Mouse (Mus musculus) Patski (cell line): ENCODE measurements around the gene Hhipl1. TPM values are rescaled to one million over a fixed set of nuclear protein-coding genes. Genes with fewer than 3 reads are reported as not detected.
A peak's percentile ranks its signal among the peaks of the same experiment; 100 is the strongest.

ENCODE experiments used
- ATAC-seq: fragments of 100-300 bp; one replicate; pipeline ENCODE4 v1.8.0; 2021
- CTCF ChIA-PET: fragments of 350-600 bp; sonication (Branson Sonifier 250); formaldehyde crosslinking; loops from one replicate; lab custom pipeline; 2022; ENCODE audit warnings: inconsistent platforms; lab: Charles Lee
- POLR2A ChIA-PET: fragments of 350-600 bp; sonication (Branson Sonifier 250); formaldehyde crosslinking; loops from one replicate; lab custom pipeline; 2022; ENCODE audit warnings: antibody characterized with exemption, inconsistent platforms; lab: Charles Lee
- DNase-seq: peaks from one replicate; pipeline ENCODE4 v3.0.0-alpha.2; 2011; ENCODE audit warnings: low read depth, low spot score
- H3K27me3 ChIP-seq: fragments of 371-371 bp; one replicate; pipeline ENCODE4 v1.5.1; 2021
- CTCF ChIP-seq: fragments of 100-300 bp; IDR thresholded peaks from one replicate; pipeline ENCODE4 v1.5.1; 2021
- in situ Hi-C: fragments of 300-500 bp; cut with MboI; formaldehyde crosslinking; loops from 3 replicates; pipeline ENCODE4 v1.11.1; 2018; ENCODE audit warnings: low pct_unique_long_range_greater_than_20kb, mixed read lengths
- polyA plus RNA-seq: library from polyadenylated mRNA; unstranded; gene quantifications from one replicate; pipeline ENCODE4 v1.2.3, GENCODE M21; 2021

Hhipl1 gene
- polyA plus RNA-seq, 1 experiment from 2014 or later = 2.7 TPM

- no peak for DNase-seq
Measured at GRCm38 (mm10) chr12:108277341-108277841, 28.7 kb upstream of the Hhipl1 start.

GRCm38 (mm10) chr12:108278221-108278918 is 27.7 kb upstream of the Hhipl1 start:
- DNase-seq (no peak), ATAC-seq (no peak)
- ChIA-PET POLR2A (no interaction called here), CTCF (interaction anchor here (1.2 to 1.3 kb wide), 2 partner anchors 14 to 71 kb away, joined by 3 to 4 read pairs; no protein-coding TSS in a partner anchor)
- in situ Hi-C loops = no loop called here
- no peak for TF ChIP-seq CTCF
- H3K27me3 ChIP-seq = no peaks in the 10 kb centered on the region

More at GRCm38 (mm10) chr12:108277341-108277841, 28.7 kb upstream of the Hhipl1 start:
- no peaks in the 10 kb centered on the region for H3K27me3 ChIP-seq
- no peak for ATAC-seq
- in situ Hi-C loops = no loop called here
- ChIA-PET POLR2A (interaction anchor here (0.6 to 1.0 kb wide), 3 partner anchors 32 to 189 kb away, joined by 3 to 4 read pairs (median 3); no protein-coding TSS in a partner anchor), CTCF (interaction anchor here (1.2 kb wide), 1 partner anchor 70 kb away, joined by 4 read pairs; no protein-coding TSS in a partner anchor)
- TF ChIP-seq CTCF = no peak

GRCm38 (mm10) chr12:108284455-108285224 is 21.4 kb upstream of the Hhipl1 start:
- no peak for DNase-seq
- ChIA-PET CTCF (interaction anchor here (0.9 to 1.8 kb wide), 2 partner anchors 8 to 67 kb away, joined by 4 to 5 read pairs; no protein-coding TSS in a partner anchor), POLR2A (interaction anchor here (0.6 to 2.1 kb wide), 4 partner anchors 8 to 378 kb away, joined by 3 to 5 read pairs (median 4); no protein-coding TSS in a partner anchor)
- in situ Hi-C loops = loop anchor here (5.0 kb wide), 1 partner anchor 57 kb away; no protein-coding TSS in a partner anchor
- H3K27me3 ChIP-seq = no peaks in the 10 kb centered on the region
- peak; percentile 82 for ATAC-seq
- no peak for TF ChIP-seq CTCF

- in situ Hi-C loops = loop anchor here (5.0 kb wide), 1 partner anchor 58 kb away; no protein-coding TSS in a partner anchor
- no peak for TF ChIP-seq CTCF
- no peaks in the 10 kb centered on the region for H3K27me3 ChIP-seq
- POLR2A ChIA-PET = interaction anchor here (0.5 to 2.1 kb wide), 4 partner anchors 9 to 378 kb away, joined by 3 to 5 read pairs (median 4); no protein-coding TSS in a partner anchor
- CTCF ChIA-PET = interaction anchor here (0.9 kb wide), 1 partner anchor 67 kb away, joined by 4 read pairs; no protein-coding TSS in a partner anchor
- no peak for DNase-seq
- ATAC-seq = no peak
Measured at GRCm38 (mm10) chr12:108285225-108286011, 20.7 kb upstream of the Hhipl1 start.

GRCm38 (mm10) chr12:108286381-108286780 is 19.7 kb upstream of the Hhipl1 start:
- ATAC-seq = no peak
- no peak for DNase-seq
- TF ChIP-seq CTCF = no peak
- no peaks in the 10 kb centered on the region for H3K27me3 ChIP-seq
- in situ Hi-C loops = loop anchor here (5.0 kb wide), 1 partner anchor 59 kb away; no protein-coding TSS in a partner anchor
- ChIA-PET POLR2A (interaction anchor here (0.5 kb wide), 1 partner anchor 146 kb away, joined by 3 read pairs; no protein-coding TSS in a partner anchor), CTCF (no interaction called here)

- ChIA-PET CTCF (no interaction called here), POLR2A (interaction anchor here (0.5 kb wide), 1 partner anchor 145 kb away, joined by 3 read pairs; no protein-coding TSS in a partner anchor)
- H3K27me3 ChIP-seq = no peaks in the 10 kb centered on the region
- ATAC-seq (no peak), DNase-seq (no peak)
- in situ Hi-C loops = loop anchor here (5.0 kb wide), 1 partner anchor 60 kb away; no protein-coding TSS in a partner anchor
- TF ChIP-seq CTCF = no peak
Measured at GRCm38 (mm10) chr12:108287011-108287410, 19.1 kb upstream of the Hhipl1 start.

- ChIA-PET CTCF (interaction anchor here (1.5 kb wide), 1 partner anchor 79 kb away, joined by 6 read pairs; no protein-coding TSS in a partner anchor), POLR2A (no interaction called here)
- DNase-seq = no peak
- ATAC-seq = no peak
- in situ Hi-C loops = loop anchor here (5.0 kb wide), 1 partner anchor 61 kb away; no protein-coding TSS in a partner anchor
- no peak for TF ChIP-seq CTCF
- H3K27me3 ChIP-seq = no peaks in the 10 kb centered on the region
Measured at GRCm38 (mm10) chr12:108288127-108288880, 17.8 kb upstream of the Hhipl1 start.

GRCm38 (mm10) chr12:108292419-108292818 is 13.7 kb upstream of the Hhipl1 start:
- H3K27me3 ChIP-seq = no peaks in the 10 kb centered on the region
- POLR2A ChIA-PET = no interaction called here
- in situ Hi-C loops = no loop called here
- CTCF ChIA-PET = interaction anchor here (0.8 to 4.5 kb wide), 9 partner anchors 9 to 83 kb away, joined by 3 to 22 read pairs (median 3); no protein-coding TSS in a partner anchor
- no peak for DNase-seq
- TF ChIP-seq CTCF = no peak
- no peak for ATAC-seq
